Mouse (Mus musculus): ENCODE results near the gene Olfr70. TPM values are rescaled to one million over a fixed set of nuclear protein-coding genes. Genes with fewer than 3 reads are reported as not detected.

The Olfr70 gene
- total RNA-seq, 2 experiments from 2014 or later: not detected

DNA sequence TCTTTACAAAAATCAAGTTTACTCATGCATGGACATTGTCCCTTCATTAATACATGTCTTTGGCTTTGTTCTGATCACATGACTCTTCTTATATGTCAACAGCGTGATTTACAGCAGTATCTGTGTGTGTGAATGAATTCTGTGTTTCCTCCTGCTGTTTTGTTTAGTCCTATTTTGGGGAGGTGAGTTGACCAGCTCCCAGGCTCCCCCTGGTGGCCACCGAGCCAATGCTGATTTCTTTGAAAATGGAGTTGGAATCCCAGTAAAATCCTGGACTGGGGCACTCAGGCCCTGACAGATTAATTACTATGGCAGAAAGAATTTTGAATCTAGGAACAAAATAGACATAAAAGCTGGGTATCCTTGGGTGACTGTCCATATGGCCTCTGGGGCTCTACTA lies 11.2 kb upstream of the Olfr70 start:
- peak; percentile 86 to 89 for DNase-seq (ENCODE audit: low spot score in 2 of 2)

DNA sequence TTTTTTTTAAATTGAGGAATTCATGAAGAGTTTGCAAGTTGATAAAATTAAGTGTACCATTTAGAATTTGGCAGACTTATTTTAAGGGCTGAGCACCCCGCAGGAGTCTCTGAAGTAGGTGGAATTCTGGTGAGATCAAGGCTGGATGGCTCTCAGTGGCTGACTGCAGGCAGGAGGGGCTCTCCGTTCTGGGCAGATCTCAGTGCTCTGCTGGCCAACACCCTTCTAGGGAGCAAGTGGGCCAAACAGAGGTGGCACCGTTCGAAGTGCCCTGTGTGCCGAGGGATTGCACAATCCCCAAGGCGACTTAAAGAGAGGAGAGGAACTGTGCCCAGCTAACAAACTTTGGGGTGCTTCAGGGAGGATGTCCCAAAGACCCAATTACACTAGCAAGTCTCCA lies 9.3 kb upstream of the Olfr70 start, which contains the start of gene Olfr71:
Gene Olfr71 (minus strand): TSS at position 387 of the 400 bp plus-strand sequence.
- DNase-seq (ENCODE audit: low spot score in 2 of 2): no peak

- no peak for DNase-seq (ENCODE audit: low spot score in 2 of 2)
Measured at GRCm38 (mm10) chr4:43705991-43706390, 5.4 kb upstream of the Olfr70 start.

GRCm38 (mm10) chr4:43703851-43704250 lies 3.2 kb upstream of the Olfr70 start:
- no peak for DNase-seq (ENCODE audit: low spot score in 2 of 2)

GRCm38 (mm10) chr4:43703439-43703838 lies 2.8 kb upstream of the Olfr70 start:
- no peak for DNase-seq (ENCODE audit: low spot score in 2 of 2)

GRCm38 (mm10) chr4:43696561-43696960 lies 4.0 kb downstream of the Olfr70 start:
- no peak for DNase-seq (ENCODE audit: low spot score in 2 of 2)

- no peak for DNase-seq (ENCODE audit: low spot score in 2 of 2)
Measured at GRCm38 (mm10) chr4:43695249-43695671, 5.3 kb downstream of the Olfr70 start.

- no peak for DNase-seq (ENCODE audit: low spot score in 2 of 2)
Measured at GRCm38 (mm10) chr4:43694439-43695248, 6.0 kb downstream of the Olfr70 start.

DNA sequence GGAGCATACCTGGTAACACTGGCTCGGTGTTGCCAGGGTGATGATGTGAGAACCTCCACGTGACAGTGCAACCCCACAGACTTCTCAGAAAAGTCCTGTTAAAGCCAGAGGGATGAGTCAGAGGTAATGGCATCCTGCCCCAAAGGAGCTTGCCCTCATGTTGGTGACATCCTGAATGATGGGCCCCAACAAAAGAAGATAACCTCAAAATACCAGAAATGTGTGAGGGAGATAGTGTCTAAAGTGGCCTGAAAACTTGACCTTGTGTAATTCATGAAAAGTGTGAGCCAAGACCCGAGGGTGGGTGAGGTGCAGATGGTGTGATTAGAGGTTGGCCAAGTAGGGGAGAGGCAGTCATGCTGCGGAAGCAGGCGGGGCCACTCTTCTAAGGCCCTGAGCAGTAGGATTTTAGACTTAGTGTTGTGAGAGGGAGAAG lies 6.8 kb downstream of the Olfr70 start:
- DNase-seq (ENCODE audit: low spot score in 2 of 2): no peak

DNA sequence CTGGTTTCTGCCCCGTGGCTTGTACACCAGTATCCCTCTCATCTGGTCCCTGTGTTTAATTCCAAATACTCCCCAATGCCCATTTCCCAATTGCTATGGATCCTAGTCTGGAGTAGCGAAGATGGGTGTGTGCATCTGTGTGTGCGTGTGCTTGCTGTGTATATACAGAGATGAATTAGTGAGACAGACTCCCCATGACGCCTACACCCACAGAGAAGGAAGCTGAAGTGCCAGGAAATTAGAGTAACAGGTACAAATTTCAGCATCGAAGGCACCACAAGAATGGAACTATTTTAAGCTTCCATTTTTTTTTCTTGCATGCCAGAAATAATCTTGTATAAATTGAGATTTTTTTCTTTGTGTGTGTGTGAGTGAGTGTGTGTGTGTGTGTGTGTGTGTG lies 9.6 kb downstream of the Olfr70 start:
- DNase-seq (ENCODE audit: low spot score in 2 of 2): no peak

GRCm38 (mm10) chr4:43690021-43690420 lies 10.6 kb downstream of the Olfr70 start:
- peak in 1 of 2 experiments; percentile 29 for DNase-seq (ENCODE audit: low spot score in 2 of 2)

- no peak for DNase-seq (ENCODE audit: low spot score in 2 of 2)
Measured at GRCm38 (mm10) chr4:43679416-43680043, 21.1 kb downstream of the Olfr70 start.

GRCm38 (mm10) chr4:43678541-43678940 lies 22.1 kb downstream of the Olfr70 start:
- DNase-seq (ENCODE audit: low spot score in 2 of 2): no peak

GRCm38 (mm10) chr4:43675608-43676007 lies 25.0 kb downstream of the Olfr70 start:
- no peak for DNase-seq (ENCODE audit: low spot score in 2 of 2)

DNA sequence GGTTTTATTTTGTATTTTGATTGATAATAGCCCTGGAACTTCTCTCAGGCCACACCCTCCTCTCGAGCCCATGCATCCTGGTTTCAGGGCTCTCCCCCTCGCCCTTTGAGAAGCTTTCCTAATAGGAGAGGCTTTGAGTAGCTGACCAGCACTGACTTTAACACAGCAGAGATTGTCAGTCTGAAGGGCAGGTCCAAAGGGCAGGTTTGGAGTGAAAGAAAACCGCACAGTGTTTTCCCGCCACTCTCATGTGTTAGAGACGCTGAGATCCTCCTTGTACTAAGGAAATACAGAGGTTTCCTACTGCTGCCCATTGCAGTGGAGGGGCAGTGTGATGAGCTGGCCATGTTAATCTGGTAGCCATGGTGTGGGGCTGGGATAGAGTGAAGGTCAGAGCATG lies 25.6 kb downstream of the Olfr70 start:
- no peak for DNase-seq (ENCODE audit: low spot score in 2 of 2)

- DNase-seq (ENCODE audit: low spot score in 2 of 2): no peak
Measured at GRCm38 (mm10) chr4:43673703-43674102, 26.9 kb downstream of the Olfr70 start.

GRCm38 (mm10) chr4:43672070-43672469 lies 28.5 kb downstream of the Olfr70 start:
- DNase-seq (ENCODE audit: low spot score in 2 of 2): peak; percentile 93

DNA sequence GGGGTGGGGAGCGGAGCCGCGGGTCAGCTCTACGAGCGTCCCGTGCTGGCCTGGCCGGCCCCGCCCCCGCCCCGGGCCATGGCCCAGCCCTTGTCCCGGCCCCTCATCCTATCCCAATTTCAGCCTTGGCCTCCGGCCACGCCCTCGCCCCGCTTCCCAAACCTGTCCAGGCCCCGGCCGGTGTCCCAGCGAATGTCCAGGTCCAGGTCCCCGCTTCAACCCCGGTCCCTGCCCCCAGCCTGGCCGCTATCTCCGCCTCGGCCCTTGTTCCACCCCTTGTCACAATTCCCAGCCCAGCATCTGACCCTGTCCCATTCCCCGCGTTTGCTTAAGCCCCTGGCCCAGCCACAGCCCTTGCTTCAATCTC lies 31.2 kb downstream of the Olfr70 start:
- DNase-seq (ENCODE audit: low spot score in 2 of 2): no peak

DNA sequence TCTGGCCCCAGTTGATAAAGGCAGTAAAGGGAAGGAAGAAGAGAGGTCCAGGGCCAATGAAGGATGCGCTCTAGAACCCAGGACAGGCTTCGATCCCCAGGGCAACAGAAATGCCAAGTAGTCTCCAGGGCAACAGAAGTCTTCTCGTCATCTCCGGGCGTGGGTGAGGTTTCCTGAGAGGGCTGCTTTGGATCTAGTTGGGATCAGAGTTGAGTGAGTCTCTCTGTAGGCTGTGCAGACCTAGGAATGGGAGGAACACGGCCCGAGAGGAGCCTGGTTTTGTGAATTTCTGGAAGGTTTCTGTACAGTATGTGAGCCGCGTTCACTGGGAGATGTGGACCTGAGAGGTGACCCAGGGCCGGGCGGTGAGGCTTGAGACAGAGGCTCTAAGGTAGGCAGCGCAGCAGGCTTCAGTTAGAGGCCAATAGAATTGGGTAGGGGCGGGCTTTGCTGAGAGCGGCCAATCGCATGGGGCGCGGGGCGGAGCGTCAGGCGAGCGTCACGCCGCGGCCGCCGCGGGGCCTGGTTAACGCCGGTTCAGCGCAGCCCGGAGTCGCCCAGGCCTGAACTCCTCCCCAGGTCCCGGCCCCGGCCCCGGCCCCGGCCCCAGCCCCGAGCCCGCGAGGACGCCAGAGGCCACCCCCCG lies 31.7 kb downstream of the Olfr70 start, which contains the start of the genes Tmem8b and Fam221b:
Gene Tmem8b (plus strand): TSS at position 190 of the 646 bp plus-strand sequence.
Gene Fam221b (minus strand): TSS at position 364 of the 646 bp plus-strand sequence.
- peak; percentile 86 to 92 for DNase-seq (ENCODE audit: low spot score in 2 of 2)

DNA sequence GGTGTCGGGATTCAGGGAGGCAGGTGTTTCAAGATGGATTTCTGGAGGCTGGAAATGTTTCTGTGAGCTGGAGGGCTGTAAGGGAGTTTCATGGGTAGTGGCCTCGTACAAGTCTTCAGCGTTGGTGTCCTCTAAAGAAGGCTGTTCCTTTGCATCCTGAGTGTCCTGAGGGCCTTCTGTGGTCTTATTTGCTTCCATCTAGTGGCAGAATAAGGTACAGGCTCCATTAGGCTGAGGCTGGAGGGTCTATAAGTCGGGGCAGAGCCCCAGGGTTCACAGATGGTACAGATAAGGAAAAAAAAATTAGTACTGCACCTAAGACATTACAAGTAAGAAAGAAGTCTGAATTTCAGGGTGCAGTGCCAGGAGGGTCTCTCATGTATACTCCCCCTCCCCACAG lies 34.2 kb downstream of the Olfr70 start:
- no peak for DNase-seq (ENCODE audit: low spot score in 2 of 2)

DNA sequence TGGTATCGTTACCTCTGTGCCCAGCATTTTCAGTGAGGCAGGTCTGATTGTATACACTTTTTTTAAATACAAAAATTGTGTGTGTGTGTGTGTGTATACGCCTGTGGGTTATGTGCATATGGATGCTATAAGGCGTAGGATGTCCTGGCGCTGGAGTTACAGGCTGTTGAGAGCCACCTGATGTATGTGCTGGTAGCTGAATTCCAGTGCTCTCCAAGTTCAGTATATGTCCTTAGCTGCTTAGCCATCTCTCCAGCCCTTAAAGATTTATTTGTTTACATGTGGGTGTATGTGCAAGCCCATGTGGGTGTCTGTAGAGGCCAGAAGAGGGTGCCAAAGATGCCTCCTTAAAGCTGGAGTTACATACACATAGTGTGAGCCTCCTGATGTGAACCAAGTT lies 43.5 kb downstream of the Olfr70 start:
- DNase-seq (ENCODE audit: low spot score in 2 of 2): no peak

Measured in layer of hippocampus, postnatal 10 days (tissue).